Mouse (Mus musculus): ENCODE measurements around the gene Mapk7.

The Mapk7 gene

GRCm38 (mm10) chr11:61449499-61450292 is 44.5 kb downstream of the Mapk7 start:
- peak; percentile 80 for DNase-seq

GRCm38 (mm10) chr11:61448599-61449225 is 45.5 kb downstream of the Mapk7 start:
- DNase-seq, result peak; percentile 89

- peak; percentile 81 for DNase-seq
These were observed 46.2 kb downstream of the Mapk7 start for GRCm38 (mm10) chr11:61448041-61448440.

- no peak for DNase-seq
These were observed 46.9 kb downstream of the Mapk7 start for GRCm38 (mm10) chr11:61447296-61447695.

GRCm38 (mm10) chr11:61443807-61444206 is 50.4 kb downstream of the Mapk7 start:
- DNase-seq, result no peak

- peak; percentile 21 for DNase-seq
These were observed 52.5 kb downstream of the Mapk7 start for GRCm38 (mm10) chr11:61441670-61442069.

GRCm38 (mm10) chr11:61440416-61440815 is 53.8 kb downstream of the Mapk7 start:
- no peak for DNase-seq

- no peak for DNase-seq
These were observed 55.0 kb downstream of the Mapk7 start for GRCm38 (mm10) chr11:61439170-61439569.
